Mouse (Mus musculus) small intestine, adult 10 weeks (tissue): ENCODE measurements around the gene Rpf2. TPM values are rescaled to one million over a fixed set of nuclear protein-coding genes. Genes with fewer than 3 reads are reported as not detected.

Experiments
- polyA plus RNA-seq: library from polyadenylated mRNA; stranded (reverse); fragments of 350-450 nt; fragmentation: Illumina TruSeq; extraction: RNeasy Lipid Tissue Mini Kit (QIAGEN cat#74804); gene quantifications from one replicate; pipeline ENCODE4 v1.2.3, GENCODE M21; 2014; ENCODE audit warnings: low replicate concordance

Rpf2 gene
- polyA plus RNA-seq, result 57.5 TPM

DNA sequence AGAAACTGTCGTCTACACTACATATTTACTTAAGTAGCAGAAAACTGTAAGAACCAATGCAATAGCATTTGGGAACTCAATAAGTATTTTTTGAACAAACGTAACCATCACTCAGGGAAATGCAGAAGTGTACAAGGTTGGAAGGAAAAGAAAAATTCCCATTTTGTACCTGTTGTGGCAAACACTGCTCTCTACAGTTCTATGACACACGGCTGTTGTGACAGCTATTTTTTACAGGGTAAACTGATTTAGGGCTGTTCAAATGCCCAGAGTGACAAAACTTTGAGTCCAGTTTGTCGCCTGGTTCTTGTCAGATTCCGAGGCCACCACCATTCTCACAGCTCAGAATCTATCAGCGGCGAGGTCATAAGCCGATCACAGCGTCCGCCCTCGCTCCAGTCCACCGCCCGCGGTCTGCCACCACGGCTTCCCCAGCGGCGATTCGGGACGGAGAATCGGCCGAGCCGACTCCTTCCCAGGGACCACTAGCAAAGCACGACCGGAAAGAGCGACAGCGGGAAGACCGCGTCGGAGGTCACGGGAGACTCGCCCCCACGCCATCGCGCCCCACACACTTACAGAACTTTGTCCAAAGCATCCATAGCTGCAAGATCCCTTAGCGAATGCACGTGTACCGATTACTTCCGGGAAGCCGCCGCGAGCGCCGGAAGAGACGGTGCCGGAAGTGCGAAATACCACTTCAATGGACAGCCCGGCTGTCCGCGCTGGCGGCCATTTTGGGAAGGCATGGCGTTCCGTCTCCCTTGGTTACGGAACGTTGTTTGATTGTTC, at the start of gene Rpf2:
Gene Rpf2, minus strand, starts transcription at position 663 of the 792 bp plus-strand sequence.

DNA sequence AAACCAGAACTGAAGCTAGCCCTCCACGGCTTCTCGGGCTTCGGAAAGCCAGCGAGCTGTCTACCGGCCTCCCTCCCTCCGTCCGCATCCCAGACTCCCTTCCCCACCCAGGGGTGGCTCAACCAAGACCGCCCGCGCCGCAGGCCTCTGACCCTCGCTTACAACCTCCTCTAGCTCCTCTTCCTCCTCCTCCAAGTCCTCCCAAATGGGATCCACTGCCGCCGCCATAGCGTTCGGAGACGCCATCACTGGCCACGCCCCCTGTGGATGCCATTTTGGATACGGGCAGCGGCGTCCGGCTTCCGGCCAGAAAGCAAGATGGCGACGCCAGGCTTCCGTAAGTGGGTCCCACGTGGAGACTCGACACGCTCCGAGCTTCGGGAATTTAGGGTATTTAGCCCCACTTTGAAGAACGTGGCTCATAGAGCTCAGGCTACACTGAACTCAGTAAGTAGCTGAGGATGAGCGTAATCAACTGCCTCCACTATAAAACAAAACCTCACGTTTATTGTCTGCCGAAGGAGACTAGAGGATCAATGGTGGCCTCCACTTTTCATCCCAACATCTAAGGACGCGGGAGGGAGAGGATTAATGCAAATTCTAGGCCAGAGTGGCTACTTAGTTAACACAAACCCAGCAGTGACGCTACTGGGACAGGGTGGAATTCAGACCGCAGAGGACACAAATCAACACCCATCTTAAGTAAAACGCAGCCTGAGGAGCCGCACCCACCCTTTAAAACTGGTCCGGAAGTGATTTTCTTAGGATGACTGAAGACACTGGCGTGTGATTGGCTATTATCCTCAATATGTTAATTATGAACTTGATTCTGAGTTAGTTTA, 10.8 kb upstream of the Rpf2 start, which contains the start of gene Gtf3c6:
Gene Gtf3c6, minus strand, starts transcription at position 695 of the 842 bp plus-strand sequence.

Other genes with a start within 250 kb of the Rpf2 start
- 0.56 TPM for gene Mfsd4b1, start 221.8 kb downstream of the Rpf2 start, polyA plus RNA-seq
- 208 TPM for gene Slc16a10, start 104.8 kb downstream of the Rpf2 start, polyA plus RNA-seq
- 53.8 TPM for gene Gtf3c6, start 11.1 kb upstream of the Rpf2 start, polyA plus RNA-seq
- 90.3 TPM for gene Amd1, start 55.1 kb upstream of the Rpf2 start, polyA plus RNA-seq
- gene Cdk19, start 92.5 kb upstream of the Rpf2 start, polyA plus RNA-seq, result 12.4 TPM